Mouse (Mus musculus): Measurements from ENCODE around the gene Ppfia4.

Ppfia4 gene

GRCm38 (mm10) chr1:134344005-134344950 lies 11.6 kb upstream of the Ppfia4 start:
- DNase-seq (ENCODE audit: low read depth, low spot score): peak; percentile 77
- no peaks in the 10 kb centered on the region for H3K27me3 ChIP-seq (ENCODE audit: control insufficient read depth, insufficient read depth, low read length, poor library complexity, severe bottlenecking)
- H3K36me3 ChIP-seq (ENCODE audit: control insufficient read depth, insufficient read depth, low read length, poor library complexity, severe bottlenecking): peaks cover 7% of the 10 kb centered on the region; the same call in 1 of the 2 replicates

- DNase-seq (ENCODE audit: low read depth, low spot score): no peak
- H3K27me3 ChIP-seq (ENCODE audit: control insufficient read depth, insufficient read depth, low read length, poor library complexity, severe bottlenecking): no peaks in the 10 kb centered on the region
- H3K36me3 ChIP-seq (ENCODE audit: control insufficient read depth, insufficient read depth, low read length, poor library complexity, severe bottlenecking): peaks cover 7% of the 10 kb centered on the region; the same call in 1 of the 2 replicates
Observed at GRCm38 (mm10) chr1:134343567-134343966, 10.8 kb upstream of the Ppfia4 start.

DNA sequence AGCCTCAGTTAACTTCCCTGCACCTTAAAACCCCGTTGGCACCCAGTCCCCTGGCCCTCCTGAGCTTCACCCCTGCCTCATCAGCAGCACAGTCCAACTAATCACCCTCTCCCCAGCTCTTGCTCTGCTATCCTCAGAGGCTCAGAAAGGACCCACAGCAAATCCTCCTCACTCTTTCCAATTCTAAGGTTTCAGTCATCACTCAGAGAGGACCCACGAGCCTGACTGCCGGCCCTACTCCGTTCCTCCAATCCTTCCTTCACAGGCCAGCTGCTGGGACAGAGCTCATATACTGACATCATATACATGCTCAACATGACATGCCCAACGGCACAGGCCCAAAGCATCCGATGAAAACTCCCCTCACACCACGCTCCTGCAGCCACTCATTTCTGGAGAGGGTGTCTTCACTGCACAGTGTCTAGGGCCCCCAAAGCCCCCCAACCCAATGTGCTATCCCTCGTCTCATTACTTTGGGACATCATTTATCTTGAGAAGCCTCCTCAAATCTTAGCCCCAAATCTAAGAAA lies 10.1 kb upstream of the Ppfia4 start:
- peaks cover 6% of the 10 kb centered on the region; the same call in 1 of the 2 replicates for H3K36me3 ChIP-seq (ENCODE audit: control insufficient read depth, insufficient read depth, low read length, poor library complexity, severe bottlenecking)
- no peaks in the 10 kb centered on the region for H3K27me3 ChIP-seq (ENCODE audit: control insufficient read depth, insufficient read depth, low read length, poor library complexity, severe bottlenecking)
- DNase-seq (ENCODE audit: low read depth, low spot score): no peak

DNA sequence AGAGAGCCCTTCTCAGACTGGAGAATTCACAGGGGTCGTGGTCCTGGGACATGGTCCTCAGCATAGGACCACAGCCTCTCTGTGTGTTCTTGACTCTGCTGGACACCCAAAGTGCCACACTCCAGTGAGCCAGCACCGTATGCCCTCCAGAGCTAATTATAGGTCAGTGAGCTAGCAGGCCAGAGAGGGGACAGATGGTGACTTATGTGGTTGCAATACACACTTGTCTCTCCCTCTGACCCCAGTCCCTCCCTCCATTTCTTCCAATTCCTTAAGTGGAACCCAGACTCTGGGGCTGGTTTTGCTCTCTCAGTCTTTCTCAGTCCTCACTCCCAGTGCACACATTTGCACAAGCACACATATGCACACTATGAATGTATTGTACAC lies 9.5 kb upstream of the Ppfia4 start:
- H3K36me3 ChIP-seq (ENCODE audit: control insufficient read depth, insufficient read depth, low read length, poor library complexity, severe bottlenecking): peaks cover 4% of the 10 kb centered on the region; the same call in 1 of the 2 replicates
- no peaks in the 10 kb centered on the region for H3K27me3 ChIP-seq (ENCODE audit: control insufficient read depth, insufficient read depth, low read length, poor library complexity, severe bottlenecking)
- no peak for DNase-seq (ENCODE audit: low read depth, low spot score)

GRCm38 (mm10) chr1:134341641-134342277 lies 9.0 kb upstream of the Ppfia4 start:
- Histone ChIP-seq H3K36me3 (ENCODE audit: control insufficient read depth, insufficient read depth, low read length, poor library complexity, severe bottlenecking) (peaks cover 4% of the 10 kb centered on the region; the same call in 1 of the 2 replicates), H3K27me3 (ENCODE audit: control insufficient read depth, insufficient read depth, low read length, poor library complexity, severe bottlenecking) (no peaks in the 10 kb centered on the region)
- no peak for DNase-seq (ENCODE audit: low read depth, low spot score)

- no peak for DNase-seq (ENCODE audit: low read depth, low spot score)
- Histone ChIP-seq H3K27me3 (ENCODE audit: control insufficient read depth, insufficient read depth, low read length, poor library complexity, severe bottlenecking) (no peaks in the 10 kb centered on the region), H3K36me3 (ENCODE audit: control insufficient read depth, insufficient read depth, low read length, poor library complexity, severe bottlenecking) (no peaks in the 10 kb centered on the region)
Observed at GRCm38 (mm10) chr1:134339757-134340619, 7.3 kb upstream of the Ppfia4 start.

DNA sequence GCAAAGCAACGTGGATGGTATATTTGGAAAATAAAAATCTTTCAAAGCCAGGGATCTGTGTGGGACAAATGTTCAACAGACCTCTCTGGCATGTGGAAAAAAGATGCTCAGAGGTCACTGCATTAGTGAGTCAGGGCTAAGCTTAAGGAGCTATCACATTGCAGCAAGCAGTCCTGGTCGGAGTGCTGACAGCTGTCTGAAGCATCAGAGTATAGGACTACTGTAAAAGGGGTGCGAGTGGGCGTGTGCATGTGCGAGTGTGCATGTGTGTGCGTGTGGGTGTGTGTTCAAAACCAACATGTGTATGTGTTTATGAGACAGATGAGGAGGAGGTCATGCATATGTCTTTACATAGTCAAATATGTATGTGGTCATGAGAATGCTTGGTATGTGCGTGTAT lies 6.4 kb upstream of the Ppfia4 start:
- Histone ChIP-seq H3K27me3 (ENCODE audit: control insufficient read depth, insufficient read depth, low read length, poor library complexity, severe bottlenecking) (no peaks in the 10 kb centered on the region), H3K36me3 (ENCODE audit: control insufficient read depth, insufficient read depth, low read length, poor library complexity, severe bottlenecking) (no peaks in the 10 kb centered on the region)
- no peak for DNase-seq (ENCODE audit: low read depth, low spot score)

DNA sequence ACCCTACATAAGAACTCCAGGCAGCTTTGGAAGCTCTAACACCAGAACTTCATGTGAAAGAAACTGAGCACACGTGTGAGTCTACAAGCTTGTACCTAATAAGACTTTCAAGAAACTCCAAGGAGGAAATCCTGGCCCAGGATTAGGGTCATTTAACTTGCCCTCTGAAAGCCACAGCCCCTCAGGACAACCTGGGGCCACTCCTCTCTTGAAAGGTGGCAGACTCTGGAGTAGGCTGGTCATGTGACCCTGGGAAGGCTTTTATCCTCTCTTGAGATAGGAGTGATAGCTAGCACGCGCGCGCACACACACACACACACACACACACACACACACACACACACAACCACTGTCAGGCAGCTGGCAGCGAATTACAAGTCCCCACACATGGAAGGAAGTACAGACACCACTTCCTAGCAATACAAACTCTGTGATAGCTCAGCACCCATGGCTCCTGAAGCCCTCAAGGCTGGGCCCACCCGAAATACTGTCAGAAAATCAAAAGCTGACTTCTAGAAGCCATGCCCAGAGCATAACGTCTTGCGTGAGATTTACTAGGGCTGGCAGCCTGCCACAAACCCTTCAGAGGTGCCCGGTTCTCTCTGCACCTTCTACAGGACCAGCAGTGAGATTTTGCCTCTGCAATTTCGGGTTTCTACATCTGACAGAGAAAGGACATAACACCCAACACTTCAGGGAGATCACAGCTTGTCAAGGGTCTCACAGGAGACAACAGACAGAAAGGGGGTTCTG lies 4.4 kb upstream of the Ppfia4 start:
- H3K36me3 ChIP-seq (ENCODE audit: control insufficient read depth, insufficient read depth, low read length, poor library complexity, severe bottlenecking): no peaks in the 10 kb centered on the region
- no peaks in the 10 kb centered on the region for H3K27me3 ChIP-seq (ENCODE audit: control insufficient read depth, insufficient read depth, low read length, poor library complexity, severe bottlenecking)
- DNase-seq (ENCODE audit: low read depth, low spot score): no peak

- no peaks in the 10 kb centered on the region for H3K36me3 ChIP-seq (ENCODE audit: control insufficient read depth, insufficient read depth, low read length, poor library complexity, severe bottlenecking)
- H3K27me3 ChIP-seq (ENCODE audit: control insufficient read depth, insufficient read depth, low read length, poor library complexity, severe bottlenecking): no peaks in the 10 kb centered on the region
- no peak for DNase-seq (ENCODE audit: low read depth, low spot score)
Observed at GRCm38 (mm10) chr1:134335924-134336810, 3.4 kb upstream of the Ppfia4 start.

GRCm38 (mm10) chr1:134335211-134335923 lies 2.6 kb upstream of the Ppfia4 start:
- DNase-seq (ENCODE audit: low read depth, low spot score): no peak
- no peaks in the 10 kb centered on the region for H3K36me3 ChIP-seq (ENCODE audit: control insufficient read depth, insufficient read depth, low read length, poor library complexity, severe bottlenecking)
- H3K27me3 ChIP-seq (ENCODE audit: control insufficient read depth, insufficient read depth, low read length, poor library complexity, severe bottlenecking): no peaks in the 10 kb centered on the region

GRCm38 (mm10) chr1:134334111-134334827 lies 1.5 kb upstream of the Ppfia4 start:
- no peaks in the 10 kb centered on the region for H3K27me3 ChIP-seq (ENCODE audit: control insufficient read depth, insufficient read depth, low read length, poor library complexity, severe bottlenecking)
- no peaks in the 10 kb centered on the region for H3K36me3 ChIP-seq (ENCODE audit: control insufficient read depth, insufficient read depth, low read length, poor library complexity, severe bottlenecking)
- no peak for DNase-seq (ENCODE audit: low read depth, low spot score)

- DNase-seq (ENCODE audit: low read depth, low spot score): no peak
- Histone ChIP-seq H3K27me3 (ENCODE audit: control insufficient read depth, insufficient read depth, low read length, poor library complexity, severe bottlenecking) (no peaks in the 10 kb centered on the region), H3K36me3 (ENCODE audit: control insufficient read depth, insufficient read depth, low read length, poor library complexity, severe bottlenecking) (no peaks in the 10 kb centered on the region)
Observed at GRCm38 (mm10) chr1:134333371-134334110, 813 bp upstream of the Ppfia4 start.
